Mouse (Mus musculus) right cerebral cortex, postnatal 4 days (tissue): Measurements from ENCODE around the gene Kcnh7.

ENCODE experiments used
- DNase-seq: peaks from one replicate; pipeline ENCODE4 v3.0.0-alpha.2; 2022

Kcnh7 gene

DNA sequence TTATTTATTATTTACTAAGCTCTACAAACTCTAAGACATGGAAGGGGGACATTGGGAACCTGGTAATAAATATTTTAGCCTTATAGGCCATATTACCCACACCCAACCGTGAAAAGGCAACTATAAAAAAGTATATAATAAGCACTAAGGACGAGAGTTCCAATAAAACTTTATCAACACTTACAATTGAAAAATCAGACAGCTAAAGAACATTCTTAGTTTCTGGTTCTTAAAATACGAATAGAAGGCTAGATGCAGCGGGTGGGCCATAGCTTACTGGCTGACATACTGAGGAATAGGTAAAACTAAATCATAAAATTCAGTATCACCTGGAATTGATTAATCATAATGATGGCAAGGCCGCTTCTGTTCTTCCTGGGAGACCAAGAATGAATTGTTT, 539.2 kb downstream of the Kcnh7 start:
- DNase-seq: no peak
